Mouse (Mus musculus): ENCODE results near the gene Baiap2l1.
"Not testable (repeated sequence)": the region's sequence is repeated elsewhere in the genome, so short reads cannot be mapped to it uniquely, and the experiment has no call there.

Baiap2l1 gene

DNA sequence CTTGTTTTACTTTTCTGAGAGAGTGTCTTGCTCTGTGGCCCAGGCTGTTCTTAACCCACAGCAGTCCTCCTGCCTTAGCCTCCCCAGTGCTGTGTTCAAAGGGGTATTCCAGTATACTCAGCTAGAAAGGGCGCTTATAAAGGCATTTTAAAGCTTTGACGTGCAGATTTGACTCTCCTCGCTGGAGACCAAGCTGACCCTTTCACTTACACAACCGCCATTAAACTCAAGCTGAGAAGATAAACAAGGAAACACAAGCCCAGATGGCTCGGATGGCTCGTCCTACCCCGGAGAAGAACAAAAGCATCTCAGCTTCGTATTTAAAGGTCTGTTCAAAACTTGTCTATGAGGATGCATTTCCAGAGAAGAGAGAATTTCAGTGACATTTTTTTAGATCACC, 6.7 kb downstream of the Baiap2l1 start:
- no peak for DNase-seq (ENCODE audit: low read depth)

DNA sequence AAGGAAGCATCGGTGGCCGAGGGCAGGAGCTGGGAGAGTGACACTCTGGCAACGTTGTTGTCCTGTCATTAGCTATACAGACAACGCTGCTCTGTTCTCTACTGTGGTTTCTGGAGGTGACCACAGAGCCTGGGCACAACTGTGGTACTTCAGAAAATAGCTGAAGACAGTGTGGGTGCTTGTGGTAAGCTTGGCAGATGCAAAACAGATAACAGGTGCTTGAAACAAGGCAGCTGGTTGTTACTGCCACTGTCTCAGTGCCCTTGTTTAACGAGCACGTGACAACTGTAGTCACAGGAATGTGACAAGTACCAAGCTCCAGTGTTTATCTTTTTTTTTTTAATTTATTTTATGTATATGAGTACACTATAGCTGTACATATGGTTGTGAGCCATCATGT, 13.3 kb downstream of the Baiap2l1 start:
- no peak for DNase-seq (ENCODE audit: low read depth)

DNA sequence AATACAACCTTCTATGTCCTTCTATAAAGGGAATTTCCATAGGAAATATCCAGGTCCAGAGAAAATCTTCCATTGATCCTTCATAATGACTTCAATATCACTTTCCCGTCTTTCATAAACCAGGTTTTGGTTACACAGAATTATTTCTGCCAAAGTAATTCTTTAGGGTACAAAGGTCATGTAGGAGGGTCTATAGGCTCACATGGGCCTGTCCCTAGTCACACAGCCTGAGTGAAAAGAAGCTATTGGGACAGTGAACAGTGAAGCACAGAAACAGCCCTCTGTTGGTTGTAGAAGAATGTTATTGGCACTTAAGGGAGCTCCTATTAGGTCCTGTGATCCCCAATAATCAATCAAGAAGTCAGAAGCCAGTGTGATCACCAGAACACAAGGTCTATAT, 16.8 kb downstream of the Baiap2l1 start:
- DNase-seq (ENCODE audit: low read depth): no peak

DNA sequence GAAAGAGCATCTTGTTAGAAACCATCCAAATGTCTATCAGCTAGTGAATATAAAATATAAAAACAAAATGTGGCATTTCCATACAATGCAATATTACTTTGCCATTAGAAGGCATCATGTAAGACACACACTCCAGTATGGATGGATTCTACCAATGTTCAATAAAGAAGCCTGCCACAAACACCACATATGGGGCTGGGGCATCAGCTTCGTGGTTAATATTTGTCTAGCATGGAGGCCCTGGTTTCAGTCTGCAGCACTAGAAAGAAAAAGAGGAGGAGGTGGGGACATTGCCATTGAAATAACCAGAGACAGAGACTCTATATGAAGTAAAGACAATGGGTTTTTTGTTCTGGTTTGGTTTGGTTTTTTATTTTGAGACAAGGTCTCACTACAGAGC, 19.1 kb downstream of the Baiap2l1 start:
- DNase-seq (ENCODE audit: low read depth): no peak

DNA sequence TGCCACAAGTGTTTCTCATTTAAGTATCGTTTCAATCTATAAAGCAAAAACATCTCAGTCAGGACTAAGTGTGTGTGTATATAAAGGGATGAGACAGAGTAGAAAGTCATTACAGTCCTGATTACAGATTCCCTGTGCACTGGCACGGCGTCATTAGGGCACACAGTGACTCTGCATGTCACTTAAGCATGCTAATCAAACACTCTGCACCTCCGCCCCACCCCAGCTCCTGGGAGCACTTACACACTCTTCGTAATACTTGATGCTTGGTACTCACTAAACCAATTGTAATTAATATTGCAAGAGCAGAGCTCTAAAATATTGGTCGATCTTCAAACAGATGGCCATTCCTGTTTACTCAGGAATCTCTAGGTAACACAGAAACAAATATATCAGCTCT, 22.6 kb downstream of the Baiap2l1 start:
- DNase-seq (ENCODE audit: low read depth): not testable (repeated sequence)

DNA sequence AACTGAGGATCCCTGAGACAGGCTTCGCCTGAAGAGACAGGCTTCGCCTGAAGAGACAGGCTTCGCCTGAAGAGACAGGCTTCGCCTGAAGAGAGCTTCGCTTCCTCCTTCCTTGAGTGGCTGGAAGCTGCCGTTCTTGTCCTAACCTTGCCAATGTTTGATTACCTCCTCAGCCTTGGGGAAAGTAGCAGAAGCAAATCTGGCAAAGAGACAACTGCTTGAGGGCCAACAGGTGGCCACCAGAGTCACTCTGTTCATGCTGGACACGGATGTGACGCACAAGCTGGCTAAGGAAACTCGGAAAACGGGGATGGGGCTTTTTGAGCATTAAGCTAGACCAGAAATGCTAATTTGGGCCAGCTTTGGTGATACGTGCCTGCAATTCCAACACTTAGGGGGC, 23.9 kb downstream of the Baiap2l1 start:
- DNase-seq (ENCODE audit: low read depth): no peak

DNA sequence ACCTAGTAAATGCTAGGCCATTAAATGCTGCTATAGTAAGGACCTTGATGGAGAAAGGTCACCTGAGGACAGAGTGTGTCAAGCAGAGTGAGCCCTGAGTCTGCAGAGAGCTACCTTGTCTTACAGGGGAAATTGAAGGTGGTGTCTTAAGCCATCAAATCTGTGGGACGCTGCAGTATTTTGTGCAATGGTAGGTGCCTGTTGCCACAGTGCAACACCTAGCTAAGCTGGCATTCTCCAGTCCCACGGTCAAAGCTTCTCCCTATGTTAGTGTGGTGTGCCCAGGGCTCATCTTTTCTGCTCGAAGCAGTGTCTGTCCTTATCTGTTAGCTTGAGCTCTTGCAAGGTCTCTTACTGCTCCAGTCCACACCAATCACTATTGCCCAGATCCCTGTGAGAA, 35.2 kb downstream of the Baiap2l1 start:
- DNase-seq (ENCODE audit: low read depth): no peak

DNA sequence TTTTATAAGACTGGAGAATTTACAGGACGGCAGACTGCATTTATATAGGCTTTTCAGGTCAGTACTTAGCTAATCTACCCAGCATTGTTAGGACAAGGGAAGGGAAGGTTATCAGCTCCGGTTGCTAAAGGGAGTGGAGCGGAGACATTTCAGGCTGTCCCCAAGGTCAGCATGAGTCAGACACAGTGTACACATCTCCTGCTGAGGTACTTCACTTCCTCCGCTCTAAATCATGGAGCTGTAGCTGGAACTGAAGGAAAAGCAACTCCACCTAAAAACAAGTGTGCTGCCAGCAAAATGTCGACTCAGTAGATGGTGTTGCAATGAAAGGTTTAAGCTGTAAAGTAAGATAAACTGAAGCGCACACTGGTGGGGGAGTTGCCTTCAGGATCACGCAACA, 36.2 kb downstream of the Baiap2l1 start:
- DNase-seq (ENCODE audit: low read depth): peak; percentile 73

DNA sequence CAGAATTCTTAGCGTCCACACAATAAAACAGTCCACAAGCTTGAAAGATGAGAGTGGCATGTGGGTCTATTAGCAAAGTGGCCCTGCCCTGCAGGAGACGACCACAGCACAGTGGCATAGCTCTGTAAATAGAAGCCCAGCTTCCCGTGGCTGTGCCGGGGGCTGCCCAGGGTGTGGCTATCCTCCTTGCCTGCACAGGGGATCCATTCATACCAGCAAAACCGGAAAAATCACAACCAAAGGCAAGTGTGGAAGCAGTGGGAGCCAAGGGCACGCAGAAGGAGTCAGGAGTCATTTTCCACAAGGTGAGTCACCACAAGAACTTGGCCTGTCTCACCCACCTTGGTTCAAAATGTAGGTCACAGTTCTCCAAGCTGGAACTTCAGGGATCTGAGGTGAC, 39.6 kb downstream of the Baiap2l1 start:
- DNase-seq (ENCODE audit: low read depth): peak; percentile 16

DNA sequence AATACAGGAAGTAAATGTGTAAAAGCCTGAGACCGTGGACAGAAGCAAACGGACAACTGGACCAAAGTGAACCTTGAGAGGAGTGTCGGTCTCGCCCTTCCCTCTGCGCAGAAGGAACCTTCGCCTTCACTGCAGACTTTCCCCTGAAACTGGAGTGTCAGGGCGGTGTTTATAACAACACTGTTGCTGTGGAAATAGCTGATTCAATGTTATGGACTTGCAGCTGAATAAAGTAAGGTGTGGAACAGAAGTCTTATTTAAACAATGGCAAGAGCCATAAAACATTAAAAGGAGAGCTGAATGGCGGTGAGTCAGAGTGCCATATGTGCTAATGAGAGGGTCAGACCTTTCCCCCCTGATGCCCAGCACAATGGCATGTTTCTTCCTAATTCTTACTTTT, 40.5 kb downstream of the Baiap2l1 start:
- DNase-seq (ENCODE audit: low read depth): no peak

DNA sequence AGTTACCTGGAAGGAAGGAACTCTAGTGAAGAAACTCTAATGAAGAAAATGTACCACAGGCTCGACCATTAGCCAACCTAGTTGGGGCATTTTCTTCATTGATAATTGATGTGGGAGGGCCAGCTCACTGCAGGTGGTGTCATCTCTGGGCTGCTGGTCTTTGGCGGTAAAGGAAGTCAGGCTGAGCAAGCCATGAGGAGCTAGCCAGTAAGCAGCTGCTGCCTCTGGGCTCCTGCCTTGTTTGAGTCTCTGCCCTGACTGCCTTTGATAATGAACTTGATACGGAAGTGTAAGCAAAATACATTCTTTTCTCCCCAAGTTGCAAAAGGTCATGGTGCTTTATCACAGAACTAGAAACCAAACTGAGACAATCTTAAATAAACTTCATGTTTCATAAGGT, 41.5 kb downstream of the Baiap2l1 start:
- DNase-seq (ENCODE audit: low read depth): no peak

DNA sequence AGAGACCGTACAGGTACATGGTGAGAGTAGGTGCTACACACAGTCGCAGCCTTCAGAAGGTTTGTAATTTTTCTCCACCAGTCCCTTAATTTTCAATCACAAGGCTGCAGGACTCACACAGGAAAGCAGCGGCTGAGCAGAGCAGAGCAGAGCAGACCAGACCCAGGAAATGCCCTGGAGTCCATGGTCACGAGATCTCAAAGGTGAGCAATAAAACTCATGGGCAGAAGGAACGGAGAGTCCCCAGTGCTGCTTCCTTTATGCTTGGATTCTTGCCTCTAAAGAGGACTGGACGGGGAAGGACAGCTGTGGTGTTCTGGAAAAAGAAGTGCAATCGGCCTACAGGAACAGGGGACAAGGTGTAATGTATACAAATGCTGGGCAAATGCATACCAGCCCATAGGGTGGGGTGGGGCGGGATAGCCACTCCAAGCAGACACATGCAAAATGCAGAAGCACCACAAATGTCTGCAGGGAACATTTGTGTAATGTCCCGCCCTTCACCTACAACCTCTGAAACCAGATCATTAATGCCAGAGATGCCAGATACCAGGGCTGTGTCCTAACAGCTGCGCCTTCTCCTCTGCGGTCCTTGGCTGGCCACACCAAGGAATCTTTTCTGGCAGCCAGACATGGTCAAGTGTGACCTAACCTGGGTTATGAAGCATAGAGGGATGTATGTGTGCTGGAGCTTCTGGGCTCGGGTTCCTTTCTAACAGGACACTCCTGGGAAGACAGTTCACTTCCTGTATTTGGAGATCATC, 43.0 kb downstream of the Baiap2l1 start:
- DNase-seq (ENCODE audit: low read depth): no peak

DNA sequence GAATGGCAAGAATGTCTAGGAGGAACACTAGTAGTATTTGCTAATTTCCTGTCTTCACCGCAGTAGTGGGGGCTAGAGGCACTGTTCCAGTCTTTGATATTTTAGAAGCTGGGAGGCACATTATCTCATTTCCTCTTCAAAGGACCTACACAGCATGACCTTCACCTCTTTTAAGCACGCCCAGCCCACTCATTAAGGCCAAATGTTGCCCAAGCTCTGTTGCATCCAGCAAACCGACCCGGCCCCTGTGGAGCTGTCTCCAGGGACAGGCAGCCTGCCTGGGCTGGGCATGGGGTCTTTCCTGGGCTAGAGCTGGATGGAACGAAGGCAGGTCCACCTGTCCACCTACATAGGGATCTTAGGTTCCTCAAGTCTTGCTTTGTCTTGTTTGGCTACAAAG, 44.6 kb downstream of the Baiap2l1 start:
- DNase-seq (ENCODE audit: low read depth): no peak

DNA sequence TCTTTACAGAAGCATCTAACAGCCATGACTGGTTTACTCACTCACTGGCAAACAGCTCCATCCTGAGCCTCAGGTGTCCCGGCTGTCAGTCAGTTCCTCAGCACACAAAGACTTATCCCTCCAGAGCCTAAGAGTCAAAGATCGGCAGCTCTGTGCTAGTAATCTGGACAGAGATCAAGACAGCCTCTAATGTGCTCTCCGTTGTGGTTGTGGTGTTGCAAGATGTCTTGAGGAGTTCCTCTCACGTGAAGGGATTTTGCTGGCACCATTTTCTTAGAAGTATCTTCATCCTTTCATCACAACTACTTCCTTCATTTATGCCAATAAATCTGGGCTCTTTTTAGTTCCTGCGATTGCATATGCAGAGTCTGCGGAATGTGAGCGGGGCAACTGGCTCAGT, 45.7 kb downstream of the Baiap2l1 start:
- DNase-seq (ENCODE audit: low read depth): peak; percentile 25

DNA sequence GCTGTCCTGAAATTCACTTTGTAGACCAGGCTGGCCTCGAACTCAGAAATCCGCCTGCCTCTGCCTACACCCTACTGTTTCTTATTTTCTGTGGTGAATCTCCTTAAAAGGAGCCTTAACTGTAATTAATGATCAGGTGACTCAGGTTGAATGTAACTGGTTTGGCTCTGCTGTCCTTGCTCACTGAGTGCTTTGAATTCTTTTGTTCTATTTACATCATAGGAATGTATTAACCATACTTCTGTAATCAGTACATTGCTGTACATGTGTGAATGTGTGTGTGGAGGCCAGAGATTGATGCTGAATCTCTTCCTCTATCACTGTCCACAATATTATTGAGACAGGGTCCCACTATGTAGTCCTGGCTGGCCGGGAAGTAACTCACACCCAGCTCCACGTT, 49.0 kb downstream of the Baiap2l1 start:
- DNase-seq (ENCODE audit: low read depth): no peak

DNA sequence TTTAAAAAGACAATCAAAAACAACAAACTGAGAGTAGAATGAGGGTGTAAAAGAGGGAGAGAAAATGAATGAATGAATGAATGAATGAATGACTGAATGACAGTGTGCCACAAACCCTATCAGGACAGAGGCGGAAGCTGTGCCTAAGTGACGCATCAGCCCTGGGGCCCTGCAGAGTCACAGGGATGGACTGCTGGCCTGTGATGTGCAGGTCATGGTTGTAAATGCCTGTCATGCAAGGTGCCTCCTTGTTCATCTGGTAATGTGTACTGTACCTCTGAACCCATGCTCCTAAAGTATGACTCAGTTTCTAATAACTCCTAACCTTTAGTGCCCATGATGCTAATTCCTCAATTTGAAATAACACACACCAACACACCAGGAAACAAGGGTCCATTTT, 54.8 kb downstream of the Baiap2l1 start:
- DNase-seq (ENCODE audit: low read depth): no peak

DNA sequence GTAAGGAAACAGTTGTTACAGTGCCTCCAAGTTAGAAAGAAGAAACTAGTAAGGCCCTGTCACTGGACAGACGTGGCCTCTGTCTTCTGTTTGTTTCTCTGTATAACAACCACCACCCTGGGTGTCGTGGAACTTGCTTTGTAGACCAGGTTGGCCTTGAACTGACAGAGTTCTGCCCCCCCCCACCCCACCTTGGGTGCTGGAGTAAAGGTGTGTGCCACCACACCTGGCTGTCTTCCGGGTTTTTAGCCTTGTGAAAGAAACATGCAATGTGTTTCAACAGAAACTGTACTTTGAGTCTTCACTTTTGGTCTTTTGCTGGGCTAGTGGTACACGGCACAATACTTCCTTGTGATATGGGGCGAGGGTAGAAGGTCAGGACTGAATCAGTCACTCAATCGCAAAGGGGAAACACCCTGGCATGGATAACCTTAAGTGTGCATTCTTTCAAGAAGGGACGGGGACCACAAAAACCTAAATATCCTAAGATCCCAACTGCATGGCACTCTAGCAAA, 61.8 kb downstream of the Baiap2l1 start:
- no peak for DNase-seq (ENCODE audit: low read depth)

DNA sequence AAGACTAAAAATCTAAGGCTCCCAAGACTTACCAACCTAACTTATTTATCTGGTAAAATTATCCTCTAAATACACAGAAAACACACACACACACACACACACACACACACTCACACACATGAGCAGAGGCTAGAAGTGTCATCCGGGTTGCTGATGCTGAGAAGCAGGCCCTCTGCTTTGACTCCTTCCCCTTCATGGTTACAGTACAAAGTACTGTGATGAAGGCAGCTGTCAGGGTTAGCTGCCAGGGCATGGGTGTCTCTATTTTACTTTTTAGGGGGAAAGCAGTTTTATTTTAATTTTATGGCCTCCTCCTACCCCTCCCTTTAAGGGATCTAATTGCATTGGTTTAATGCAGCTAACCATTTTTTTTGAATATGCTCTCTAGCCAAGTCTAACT, 62.6 kb downstream of the Baiap2l1 start:
- DNase-seq (ENCODE audit: low read depth): no peak

DNA sequence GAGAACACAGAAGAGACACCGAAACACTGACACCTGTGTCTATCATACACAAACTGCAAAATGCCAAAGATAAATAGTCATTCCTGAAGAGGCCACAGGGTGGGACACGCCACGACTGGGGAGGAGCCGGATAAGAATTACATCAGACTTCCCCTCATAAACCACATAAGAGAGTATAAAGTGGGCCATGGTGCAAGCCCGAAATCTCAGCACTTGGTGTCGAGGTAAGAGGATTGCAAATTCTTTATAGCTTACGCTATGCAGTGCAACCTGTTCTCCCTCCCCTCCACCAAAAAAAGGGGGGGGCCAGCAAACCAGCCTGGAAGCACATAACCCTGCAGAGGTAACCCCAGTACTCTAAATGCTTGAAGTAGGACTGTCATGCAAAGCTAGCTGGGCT, 63.0 kb downstream of the Baiap2l1 start:
- DNase-seq (ENCODE audit: low read depth): no peak

DNA sequence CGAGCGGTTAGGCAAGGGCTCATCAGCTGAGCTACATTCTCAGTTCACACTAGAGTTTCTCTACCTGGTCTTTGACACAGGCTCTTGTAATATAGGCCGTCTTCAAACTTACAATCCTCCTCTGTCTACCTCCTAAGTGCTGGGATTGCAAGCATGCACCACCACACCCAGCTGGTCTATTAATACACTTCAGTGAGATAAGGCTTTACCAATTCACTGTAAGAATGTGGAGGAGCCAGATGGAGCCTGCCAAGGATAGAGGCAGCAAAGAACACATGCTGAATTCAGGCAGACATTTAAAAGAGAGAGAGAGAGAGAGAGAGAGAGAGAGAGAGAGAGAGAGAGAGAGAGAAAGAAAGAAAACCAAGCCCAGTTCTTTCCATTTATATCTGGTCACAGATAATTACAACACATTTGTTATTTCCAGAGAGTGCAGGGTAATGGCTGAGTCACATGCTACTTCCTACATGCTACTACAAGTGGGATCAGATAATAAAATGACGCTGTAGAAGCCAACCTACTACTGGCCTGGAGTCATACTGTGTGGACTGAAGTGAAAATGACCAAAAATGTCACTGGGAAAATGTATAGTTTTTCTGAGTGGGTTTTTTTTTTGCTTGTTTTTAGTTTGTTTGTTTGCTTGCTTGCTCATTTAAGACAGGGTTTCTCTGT, 68.0 kb downstream of the Baiap2l1 start:
- peak; percentile 56 for DNase-seq (ENCODE audit: low read depth)

DNA sequence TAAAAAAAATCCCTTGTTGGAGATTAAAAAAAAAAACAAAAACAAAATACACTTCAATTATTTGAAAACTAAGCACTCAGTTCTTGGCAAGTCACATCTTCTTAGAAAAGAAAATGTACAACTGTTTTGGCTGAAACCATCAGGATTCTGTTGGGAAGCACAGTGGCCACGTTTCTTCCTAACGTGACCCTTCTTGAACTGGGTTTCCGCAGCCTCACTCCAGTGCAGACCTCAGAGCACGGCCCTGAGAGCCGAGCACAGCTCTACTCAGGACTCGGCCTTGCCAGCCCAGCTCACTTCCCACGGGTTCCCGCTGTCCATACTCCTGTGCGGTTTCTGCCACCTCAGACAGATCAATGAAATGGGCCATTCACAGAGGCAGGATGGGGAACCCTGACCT, 69.5 kb downstream of the Baiap2l1 start:
- no peak for DNase-seq (ENCODE audit: low read depth)

DNA sequence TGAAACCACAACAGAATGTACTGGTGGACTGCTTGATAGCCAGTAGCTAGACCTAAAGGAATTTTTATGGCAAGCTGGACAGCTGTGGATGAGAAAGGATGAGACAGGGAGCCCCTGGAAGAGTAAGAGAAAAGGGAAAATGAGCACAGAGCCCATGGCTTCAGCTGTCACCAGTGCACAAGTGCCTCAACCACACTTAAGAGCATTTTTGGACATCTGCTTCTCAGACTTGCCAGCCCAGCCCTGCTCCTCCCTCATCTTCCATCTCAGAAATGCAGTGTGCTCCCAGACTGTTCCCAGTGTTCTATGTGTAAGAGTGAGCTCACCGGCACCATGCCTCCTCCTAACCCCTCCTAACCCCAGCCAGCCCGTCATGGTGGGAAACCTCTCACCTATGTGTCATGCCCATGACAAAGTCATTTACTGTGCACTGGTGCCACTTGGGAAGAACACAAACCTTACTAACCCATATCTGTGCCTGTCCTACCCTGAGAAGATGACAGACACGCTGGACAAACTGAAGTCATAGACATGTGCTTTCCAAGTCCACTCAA, 70.6 kb downstream of the Baiap2l1 start:
- DNase-seq (ENCODE audit: low read depth): peak; percentile 26

DNA sequence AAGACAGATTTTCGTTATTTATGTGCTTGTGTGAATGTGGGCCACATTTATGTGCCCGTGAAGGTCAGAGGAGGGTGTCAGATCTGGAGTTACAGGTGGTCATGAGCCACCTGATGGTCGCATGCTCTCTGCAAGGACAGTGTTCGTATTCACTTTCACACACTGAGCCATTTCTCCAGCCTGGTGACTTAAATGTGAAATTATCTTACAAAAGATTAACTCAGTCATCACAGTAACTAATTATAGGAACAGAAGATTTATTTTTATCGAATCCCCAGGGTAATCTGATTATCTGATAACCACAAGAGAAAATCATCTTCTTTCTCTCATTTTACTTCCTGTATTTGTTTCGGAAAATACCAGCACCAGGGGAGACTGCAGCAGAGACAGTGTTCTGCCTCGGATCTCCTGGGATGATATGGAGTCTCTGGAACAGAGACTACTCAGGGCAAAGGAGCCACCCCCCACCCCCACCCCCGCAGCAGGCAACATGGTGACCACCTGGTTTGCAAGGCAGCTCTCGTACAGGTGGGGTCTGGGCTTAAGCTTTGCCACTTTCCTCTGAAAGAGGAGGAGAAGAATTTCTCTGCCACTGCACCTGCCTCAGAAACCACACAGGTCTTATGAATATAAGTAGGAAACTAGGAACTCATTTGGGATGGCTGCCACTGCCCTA, 71.2 kb downstream of the Baiap2l1 start:
- DNase-seq (ENCODE audit: low read depth): no peak
